Mouse (Mus musculus) cortical plate, adult 2 months (tissue): Measurements from ENCODE around the gene Gm45261.

Experiments used
- CTCF ChIP-seq: fragments of 200-500 bp; IDR thresholded peaks from 2 replicates; pipeline ENCODE4 v1.5.1; 2011; ENCODE audit warnings: mild to moderate bottlenecking, control low read depth, low read length; ENCODE audit not compliant: insufficient read depth; ENCODE audit errors: extremely low read depth
- POLR2A ChIP-seq: fragments of 200-500 bp; IDR thresholded peaks from 2 replicates; pipeline ENCODE4 v1.6.1; 2011; ENCODE audit warnings: mild to moderate bottlenecking, low read length, control low read depth; ENCODE audit not compliant: insufficient read depth; ENCODE audit errors: extremely low read depth

DNA sequence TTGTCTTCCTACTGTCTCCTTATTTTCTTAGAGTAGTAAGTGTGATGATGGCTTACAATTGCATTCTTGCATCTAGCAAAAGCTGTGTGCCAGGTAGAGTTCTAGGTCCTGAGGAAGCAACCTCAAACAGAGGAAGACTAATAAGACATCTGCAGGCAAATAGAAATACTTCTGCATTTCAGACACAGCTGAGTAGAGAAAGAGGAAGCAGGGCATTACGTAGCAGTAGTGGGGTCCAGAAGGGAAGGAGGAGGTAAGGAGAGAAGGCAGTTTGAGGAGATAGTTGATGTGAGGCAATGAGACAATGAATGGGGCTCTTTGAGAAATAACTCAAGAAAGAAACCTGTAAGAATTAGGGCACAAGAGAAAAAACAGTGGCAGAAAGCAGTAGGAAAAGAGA lies 59.3 kb downstream of the Gm45261 start:
- no peak for TF ChIP-seq CTCF
- no peak for TF ChIP-seq POLR2A
